Mouse (Mus musculus): ENCODE measurements around the gene Tgfb3.

Tgfb3 gene

DNA sequence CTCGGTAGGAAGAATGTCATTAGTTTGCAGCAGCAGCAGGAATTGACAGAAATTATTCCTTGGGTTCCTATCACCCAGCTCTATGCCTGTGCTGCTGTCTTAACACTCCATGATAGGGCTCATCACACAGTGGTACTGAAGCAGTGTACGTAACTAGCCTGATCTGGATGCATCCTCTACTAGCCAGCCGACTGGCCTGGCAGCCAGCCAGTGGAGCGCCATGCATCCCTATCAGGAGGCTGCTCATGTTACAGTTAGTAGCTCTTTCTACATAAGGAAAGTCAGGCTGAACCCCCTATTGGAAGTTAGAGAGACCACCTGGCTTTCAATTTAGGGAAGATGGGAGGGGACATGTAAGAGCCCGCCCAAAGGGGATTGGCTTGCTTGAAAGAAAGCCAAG, 51.8 kb downstream of the Tgfb3 start:
- no peak for DNase-seq

DNA sequence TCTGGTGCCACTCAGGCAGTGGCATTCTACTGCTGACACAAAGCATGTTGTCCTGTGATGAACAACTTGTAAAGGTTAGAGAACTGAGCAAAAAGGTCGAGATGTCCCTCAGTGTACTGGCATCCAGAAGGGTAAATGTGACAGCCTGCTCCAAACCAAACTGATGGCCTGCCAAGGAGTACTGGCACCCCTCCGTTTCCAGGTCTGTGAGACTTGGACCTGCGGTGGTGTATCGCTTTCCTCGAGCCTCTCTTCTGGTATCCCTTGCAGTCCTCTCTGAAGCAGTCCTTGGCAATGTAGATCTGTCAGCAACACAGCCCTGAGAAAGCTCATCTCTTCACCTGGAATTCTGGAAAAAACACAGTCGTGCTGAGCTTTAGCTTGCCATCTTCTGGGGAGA, 53.4 kb downstream of the Tgfb3 start:
- DNase-seq: no peak

DNA sequence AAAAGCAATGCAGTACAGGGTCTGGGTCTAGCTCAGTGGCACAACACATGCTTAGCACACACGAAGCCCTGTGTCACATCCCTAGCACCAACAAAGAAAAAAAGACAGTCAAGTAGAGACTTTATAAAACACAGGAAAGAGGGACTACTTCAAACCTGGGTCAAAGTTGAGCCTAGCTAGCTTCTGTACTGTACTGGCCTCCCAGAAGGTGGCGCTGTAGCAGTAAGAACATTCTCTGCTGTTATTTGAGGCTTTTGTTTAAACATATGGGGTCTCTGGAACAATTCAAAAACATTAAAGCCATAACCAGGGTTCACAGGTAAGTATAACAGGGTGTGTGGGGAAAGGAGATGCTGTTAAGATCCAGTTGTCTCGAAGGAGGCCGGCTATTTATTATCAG, 54.4 kb downstream of the Tgfb3 start:
- no peak for DNase-seq

DNA sequence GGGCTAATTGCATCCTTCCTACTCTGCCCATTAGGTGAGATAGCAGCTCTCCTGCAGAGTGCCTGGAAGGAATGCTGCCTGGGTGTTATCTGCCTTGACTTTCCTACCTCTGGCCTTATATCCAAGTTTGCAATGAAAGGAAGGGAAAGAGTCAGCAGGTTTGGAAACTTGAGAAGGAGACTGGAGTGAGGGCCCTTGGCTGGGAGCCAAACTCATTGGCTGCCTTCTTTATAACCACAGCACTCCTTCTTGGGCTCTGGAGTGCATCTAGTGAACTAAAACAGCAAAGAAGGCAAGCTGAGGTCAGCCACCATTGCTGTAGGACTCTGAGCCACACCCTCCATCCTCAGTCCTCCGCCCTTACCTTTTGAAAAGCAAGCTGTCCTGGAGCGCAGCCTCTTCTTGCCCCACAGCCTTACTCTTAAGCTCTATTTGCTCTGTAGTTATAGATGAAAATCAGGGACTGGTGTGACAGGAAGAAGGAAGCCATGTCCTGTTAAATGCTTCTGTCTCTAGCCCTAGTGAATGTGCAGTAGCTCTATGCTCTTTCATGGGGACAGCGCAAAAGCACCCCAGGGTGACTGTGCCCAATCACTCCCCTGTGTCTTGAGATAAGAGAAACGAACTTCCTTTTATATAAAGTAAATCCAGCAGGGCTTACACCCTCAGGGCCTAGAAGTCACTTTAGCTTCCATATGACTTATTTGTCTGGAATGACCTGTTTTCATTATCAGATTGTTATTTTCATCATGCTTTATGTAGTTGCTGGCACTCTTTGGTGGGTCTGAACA, 55.6 kb downstream of the Tgfb3 start:
- no peak for DNase-seq

DNA sequence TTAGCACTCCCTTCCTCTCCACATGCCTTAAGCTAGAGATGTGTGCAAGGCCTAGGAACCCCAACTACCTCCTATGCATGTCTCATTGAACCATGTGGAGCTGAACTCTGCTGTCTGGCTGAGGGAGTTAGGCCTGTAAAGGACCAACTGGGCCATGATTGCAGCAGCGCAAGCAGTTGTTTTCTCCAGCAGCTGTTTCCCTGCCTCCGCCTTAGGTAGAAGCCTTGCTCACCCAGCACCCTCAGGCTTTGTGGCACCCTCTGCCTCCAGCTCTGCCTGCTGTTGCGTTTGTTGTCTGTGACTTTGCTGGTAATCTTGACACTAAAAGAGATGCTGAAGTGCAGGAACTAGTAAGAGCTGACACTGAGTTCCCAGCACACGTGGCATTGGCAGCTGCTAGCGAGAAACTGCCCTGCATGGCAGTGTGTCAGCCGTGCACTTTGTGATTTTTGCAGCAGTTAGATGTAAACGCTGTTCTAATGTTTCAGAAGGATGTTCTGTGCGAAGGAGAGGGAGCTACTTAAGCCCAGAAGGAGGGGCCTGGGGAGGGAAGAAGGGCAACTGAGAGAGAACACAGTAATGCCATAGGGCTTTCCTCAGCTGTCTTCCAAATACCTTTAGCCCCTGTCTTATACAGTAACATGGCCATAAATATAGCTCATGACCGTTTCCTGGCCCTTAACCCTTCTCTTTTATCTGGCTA, 56.4 kb downstream of the Tgfb3 start:
- no peak for DNase-seq

DNA sequence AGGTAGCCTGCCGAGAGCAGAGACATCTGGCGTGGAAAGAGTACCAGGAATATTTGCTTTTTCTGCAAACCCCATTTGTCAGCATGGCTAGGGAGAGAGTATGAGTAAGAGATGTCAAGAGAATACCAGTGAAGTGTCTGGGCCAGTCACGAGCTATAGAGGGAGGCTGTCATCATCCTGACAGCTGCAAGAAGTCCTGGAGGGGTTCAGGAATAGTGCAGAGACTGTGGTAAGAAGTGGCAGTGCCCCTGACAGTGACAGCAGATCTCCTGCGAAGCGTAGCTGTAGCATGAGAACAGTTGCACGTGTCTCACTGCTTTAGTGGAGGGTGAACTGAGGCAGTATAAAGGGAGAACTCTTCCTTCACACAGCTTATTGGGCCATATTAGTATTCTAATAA, 57.3 kb downstream of the Tgfb3 start:
- no peak for DNase-seq

DNA sequence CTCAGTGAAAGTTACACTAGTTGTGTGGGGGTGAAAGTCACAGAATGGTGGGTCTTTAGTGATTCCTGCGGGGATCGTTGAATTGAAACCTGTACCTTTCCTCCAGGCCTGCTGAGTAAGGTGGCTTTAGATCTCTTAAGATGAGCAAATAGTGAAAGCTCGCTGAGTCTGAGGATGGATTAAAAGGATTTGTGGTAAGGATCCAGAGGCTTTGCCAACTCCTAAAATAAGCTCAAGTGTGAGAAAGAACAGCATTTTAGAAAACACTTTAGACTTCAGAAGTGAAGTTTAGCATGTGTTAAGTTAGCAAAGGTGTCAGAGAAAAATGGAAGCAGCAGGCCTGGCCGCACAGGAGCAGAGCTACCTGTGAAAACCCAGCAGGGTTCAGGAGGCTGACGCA, 61.5 kb downstream of the Tgfb3 start:
- no peak for DNase-seq

DNA sequence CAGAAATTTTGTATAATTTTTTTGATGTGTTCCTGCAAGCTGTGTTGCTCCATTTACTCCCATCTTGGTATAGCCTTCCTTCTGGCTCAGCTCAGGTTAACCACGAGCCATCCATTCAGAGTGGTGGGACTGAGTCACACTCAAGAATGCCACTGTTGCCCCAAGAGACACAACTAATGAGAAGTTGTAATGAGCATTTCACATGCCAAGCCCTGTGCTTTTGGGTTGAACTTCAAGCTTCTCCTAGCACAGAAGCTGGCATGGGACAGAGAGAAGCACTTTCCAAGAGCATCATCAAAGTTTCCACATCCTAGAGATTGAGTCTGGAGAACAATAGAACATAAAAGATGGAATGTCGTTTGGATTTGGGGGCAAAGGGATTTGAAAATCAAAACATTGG, 63.7 kb downstream of the Tgfb3 start:
- DNase-seq: no peak

DNA sequence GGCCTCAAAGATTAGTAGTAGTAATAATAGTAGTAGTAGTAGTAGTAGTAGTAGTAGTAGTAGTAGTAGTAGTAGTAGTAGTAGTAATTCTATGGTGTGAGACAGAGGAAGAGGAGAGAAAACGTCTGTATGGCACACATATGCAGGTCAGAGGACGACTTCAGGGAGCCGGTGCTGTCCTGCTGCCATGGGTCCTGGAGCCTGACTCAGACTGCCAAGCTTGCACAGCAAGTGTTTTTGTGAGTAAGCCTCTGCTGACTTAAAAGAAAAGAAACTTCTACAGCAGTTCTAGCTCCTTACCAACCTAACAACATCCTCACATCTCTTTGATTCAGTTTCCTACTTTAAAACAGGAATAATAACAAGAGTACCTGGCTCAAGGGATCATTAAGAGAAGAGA, 64.2 kb downstream of the Tgfb3 start:
- no peak for DNase-seq

DNA sequence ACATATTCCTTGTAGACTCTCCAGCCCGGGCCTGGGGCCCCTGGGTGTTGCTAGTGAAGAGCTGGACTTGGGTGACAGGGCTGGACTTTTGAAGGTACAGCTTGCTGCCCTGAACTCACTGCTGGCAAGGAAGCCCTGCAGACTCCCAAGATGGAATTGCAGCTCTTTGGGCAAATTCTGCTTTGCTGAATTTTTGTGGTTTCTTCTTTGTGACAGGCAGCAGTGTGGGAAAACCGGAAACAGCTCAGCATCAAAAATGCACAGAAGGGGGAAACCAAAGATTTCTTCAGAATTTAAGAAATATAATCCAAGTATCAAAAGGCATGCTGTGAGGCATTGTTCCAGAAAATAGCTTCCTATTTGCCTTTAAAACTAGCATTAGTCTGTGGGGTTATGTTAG, 64.7 kb downstream of the Tgfb3 start:
- no peak for DNase-seq

DNA sequence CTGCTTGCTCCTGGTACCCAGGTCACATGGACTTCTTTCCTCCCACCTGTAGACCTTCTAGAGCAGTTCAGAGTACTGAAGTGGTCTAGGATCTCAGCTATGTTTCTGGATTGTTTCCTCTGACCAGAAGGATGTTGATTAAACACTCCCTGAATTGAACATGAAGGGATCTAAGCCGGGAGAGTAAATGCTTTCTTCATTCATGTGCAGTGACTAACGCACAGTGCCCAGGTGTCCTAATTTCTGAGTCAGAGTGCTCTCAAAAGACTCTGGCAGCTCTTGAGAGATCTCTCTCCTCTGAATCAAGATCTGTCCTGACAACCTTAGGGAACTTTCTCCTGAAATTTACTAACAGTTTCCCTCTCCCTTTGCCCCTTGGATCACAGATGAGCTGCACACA, 66.6 kb downstream of the Tgfb3 start:
- no peak for DNase-seq

DNA sequence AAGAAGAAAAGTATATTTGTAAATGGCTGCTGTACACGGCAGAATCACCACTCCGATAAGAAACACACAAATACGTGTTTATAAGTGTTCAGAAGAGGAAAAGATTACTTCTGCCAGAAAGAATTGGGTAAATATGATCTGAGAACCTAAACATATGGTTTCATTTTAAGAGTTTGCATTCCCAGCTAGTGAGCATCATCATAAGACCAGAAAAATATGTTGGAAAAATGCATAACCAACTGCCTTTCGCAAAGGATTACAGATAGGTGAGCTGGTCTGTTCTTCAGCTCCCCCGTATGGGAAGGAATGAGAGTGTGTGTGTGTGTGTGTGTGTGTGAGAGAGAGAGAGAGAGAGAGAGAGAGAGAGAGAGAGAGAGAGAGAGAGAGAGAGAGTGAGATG, 68.2 kb downstream of the Tgfb3 start:
- no peak for DNase-seq

DNA sequence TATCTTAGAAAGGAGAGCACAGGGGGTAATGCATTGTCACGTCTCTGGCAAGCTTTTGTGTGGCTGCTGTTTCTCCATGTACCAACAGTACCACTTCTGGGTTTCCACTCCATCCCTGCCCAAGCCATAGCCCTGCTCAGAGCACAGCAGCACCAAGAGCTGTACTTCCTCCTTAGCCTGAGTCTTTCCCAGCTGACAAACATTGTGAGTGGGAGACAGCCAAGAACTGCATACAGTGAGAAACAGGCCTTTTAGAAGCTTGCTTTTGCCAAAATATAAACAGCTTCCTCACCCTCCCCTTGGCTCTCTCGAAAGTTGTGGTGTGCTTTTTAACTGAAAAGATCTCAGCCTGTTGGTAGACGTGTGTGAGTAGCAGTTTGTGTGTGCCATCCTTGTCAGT, 71.5 kb downstream of the Tgfb3 start:
- no peak for DNase-seq

All from thymus, adult 18-20 months (tissue).